Mouse (Mus musculus): ENCODE measurements around the gene Slc4a3.

Gene Slc4a3

DNA sequence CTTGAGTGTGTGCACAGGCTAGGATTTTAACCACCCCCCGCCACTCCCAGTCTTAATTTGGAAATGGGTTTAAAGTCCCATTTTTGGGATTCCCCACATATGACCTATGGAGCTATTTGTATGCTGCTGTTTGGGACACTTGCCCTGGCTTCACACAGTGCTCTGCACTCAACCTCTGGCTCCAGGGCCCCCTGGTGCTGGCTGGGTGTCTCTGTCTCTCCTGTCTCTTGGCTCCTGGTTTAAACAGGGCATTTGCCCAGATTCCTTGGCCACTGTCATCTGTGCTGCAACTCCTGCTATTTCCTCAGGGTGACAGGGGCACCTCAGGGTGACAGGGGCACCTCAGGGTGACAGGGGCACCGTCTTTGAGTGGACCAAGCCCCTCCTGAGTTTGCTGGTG is 50.8 kb downstream of the Slc4a3 start:
- DNase-seq (ENCODE audit: low read depth, low spot score), result no peak

DNA sequence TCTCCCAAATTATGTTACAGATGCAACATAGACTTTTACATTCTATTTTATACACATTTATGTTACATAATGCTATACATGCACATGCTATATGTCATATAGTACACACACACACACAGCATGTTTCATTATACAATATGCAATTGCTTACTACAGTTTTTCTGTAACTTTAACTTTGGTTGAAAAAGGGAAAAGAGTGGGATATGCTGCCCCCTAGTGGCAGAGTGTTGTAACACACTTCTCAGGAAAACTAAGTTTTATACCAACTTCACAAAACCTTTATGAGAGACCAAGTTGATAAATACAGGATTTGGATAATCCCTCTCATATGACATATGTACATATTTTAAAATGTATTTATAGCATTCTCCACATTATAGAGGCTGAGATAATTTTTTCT is 51.6 kb downstream of the Slc4a3 start:
- no peak for DNase-seq (ENCODE audit: low read depth, low spot score)

DNA sequence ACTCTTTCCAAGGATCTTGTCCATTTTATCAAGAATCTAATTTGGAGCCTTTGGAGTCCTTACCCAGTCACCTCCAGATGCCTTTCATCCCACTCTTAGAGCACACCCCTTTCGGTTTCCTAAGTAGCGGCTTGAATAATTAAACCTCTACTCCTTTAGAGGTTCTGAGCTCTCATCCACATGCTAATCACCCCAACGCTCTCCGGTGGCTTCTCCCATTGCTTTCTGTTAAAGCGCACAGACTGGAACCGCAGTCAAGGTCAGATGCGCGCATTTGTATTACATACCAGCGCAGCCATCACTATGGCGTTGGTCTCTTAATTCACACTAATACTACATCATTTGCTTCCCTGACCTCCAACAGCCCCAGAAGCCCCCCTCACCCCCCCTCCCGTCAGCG is 55.7 kb downstream of the Slc4a3 start:
- DNase-seq (ENCODE audit: low read depth, low spot score), result no peak

DNA sequence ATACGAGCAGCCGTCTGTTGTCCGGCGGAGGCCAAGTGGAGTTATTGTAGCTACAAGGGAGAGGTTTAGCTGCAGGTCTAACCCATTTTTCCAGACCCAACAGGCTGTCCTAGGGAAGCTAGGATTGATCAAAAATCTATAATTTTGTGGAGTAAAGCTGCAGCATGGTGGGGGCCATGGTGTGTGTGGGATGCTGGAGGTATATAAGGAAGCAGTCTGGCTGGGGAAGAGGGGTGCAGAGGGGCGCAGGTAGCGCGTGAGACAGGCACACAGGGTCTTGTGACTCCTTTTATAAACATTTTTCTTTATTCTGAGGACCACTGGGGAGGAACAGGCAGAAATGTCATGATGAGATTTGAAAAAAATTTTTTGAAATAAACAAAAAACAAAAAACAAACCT is 57.5 kb downstream of the Slc4a3 start:
- no peak for DNase-seq (ENCODE audit: low read depth, low spot score)

DNA sequence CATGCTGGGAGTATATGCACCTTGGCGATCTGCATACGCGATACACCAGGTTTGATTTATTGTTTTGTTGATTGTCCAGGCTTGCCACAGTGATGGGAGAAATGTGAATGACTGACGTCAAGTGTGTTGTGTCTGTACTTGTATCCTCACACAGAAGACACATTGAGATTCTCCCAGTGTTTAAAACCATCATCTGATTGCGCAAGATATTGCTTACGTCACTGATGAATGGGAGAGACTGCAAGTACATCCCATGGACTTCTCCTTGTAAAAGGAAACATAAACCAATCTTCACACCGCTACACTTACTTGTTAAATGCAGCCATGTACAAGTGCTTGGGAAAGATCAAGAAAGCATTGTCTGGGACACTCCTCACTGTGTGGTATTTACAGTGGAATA is 62.2 kb downstream of the Slc4a3 start:
- no peak for DNase-seq (ENCODE audit: low read depth, low spot score)

DNA sequence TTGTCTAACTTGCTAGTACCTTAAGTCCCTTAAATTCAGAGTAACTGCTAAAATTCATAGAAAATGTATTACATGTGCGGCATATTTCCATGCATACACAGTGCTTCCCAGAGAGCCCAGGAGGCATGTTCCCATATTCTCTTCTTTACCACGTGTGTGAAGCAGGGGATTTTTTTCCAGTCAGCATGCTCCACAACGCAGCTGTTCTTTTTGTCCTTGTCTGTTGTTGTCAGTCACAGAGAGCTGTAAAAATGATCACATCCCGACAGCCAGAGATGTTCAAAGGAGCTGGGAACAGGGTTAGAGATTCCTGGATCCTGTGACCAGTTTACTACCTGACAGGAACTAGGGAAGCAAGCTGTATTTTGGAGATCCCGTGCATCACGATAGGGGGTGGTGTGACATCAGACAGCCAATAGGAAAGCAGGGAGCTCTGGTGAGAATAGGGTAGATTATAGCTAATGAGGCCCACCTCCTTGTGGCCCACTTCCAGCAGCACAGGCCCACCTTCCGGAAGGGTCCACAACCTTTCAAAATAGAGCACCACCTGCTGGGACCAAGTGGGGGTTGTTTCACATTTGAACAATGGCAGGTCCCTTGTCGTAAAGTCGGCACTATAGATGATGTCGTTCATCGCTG is 62.7 kb downstream of the Slc4a3 start:
- peak; percentile 53 for DNase-seq (ENCODE audit: low read depth, low spot score)

DNA sequence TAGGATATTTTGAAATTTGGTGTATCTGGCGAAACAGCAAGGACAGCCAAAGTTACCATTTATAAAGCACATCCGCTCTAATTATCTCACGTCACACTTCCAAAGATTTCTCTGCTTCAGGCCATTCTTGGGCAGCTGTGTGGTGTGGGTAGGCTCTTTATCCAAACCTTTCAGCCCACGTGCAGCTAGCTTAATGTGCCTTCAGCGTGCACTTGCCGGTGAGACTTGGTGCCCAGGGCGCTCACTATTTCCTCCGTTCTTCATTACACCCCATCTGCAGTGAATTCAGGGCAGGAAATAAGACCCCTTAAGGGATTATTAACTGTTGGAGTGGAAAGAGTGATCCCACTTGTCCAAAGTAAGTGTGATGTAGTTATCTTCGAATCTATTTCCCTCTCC is 63.2 kb downstream of the Slc4a3 start:
- no peak for DNase-seq (ENCODE audit: low read depth, low spot score)

DNA sequence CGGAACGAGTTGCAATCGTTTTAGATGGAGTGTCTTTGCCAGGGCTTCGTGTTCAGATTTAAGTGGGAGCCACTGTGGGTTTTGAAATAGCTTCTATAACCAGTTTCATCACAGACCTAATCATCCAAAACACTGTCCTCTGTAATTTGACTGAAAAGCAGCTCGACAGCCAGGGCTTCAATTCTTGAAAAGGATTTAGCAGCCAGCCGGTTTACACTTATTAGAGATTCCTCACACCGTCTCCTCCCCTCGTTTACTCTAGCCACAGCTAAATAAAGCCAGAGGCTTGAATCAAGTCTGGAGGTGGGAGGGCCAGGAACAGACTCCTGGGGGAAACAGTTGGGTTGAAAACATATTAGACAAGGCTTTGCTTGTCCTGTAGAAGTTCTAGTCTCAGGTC is 64.5 kb downstream of the Slc4a3 start:
- no peak for DNase-seq (ENCODE audit: low read depth, low spot score)
